Mouse (Mus musculus) brain, embryonic 18.5 days (tissue): ENCODE data around the gene Arhgdig.
A peak's percentile ranks its signal among the peaks of the same experiment; 100 is the strongest.
"Not testable (repeated sequence)": the region's sequence is repeated elsewhere in the genome, so short reads cannot be mapped to it uniquely, and the experiment has no call there.

Experiments used
- DNase-seq: peaks from one replicate; pipeline ENCODE4 v3.0.0-alpha.2; 2012; ENCODE audit warnings: low read depth, low spot score

Arhgdig gene

DNA sequence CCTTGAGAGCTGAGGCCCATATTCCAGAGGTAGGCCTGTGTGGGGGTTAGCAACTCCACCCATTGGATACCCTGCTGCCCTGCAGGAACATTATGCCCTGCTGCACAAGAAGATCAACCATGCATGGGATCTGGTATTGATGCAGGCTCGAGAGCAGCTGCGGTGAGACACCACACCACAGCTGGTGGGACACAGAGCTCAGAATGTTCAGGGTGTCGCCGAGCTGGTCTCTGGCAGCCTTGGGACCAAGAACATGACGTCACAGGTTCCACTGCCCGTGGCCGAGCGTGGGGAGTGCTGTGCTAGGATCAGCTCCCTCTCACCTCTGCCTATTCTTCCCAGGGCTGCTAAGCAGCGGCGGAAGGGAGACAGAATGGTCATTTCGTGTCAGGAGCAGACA lies 2.8 kb downstream of the Arhgdig start:
- no peak for DNase-seq

DNA sequence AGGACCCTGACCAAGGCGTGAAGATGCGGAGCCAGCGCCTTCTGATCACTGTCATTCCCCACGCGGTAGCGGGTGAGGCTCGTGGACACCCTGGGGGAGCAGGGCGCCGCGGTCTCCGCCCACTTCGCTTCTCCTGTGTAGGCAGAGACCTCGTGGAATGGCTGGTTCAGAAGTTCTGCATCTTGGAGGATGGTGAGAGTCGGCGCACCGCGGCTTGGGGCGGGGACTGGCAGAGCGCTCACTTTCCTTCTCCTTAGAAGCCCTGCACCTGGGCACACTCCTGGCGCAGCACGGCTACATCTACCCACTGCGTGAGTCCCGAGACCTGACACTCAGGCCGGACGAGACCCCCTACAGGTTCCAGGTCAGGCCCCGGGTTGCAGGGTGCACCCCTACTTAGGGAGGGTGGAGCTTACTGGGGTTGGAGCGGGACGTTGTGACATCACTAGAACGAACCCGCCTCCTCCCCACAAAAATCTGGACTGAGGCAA lies 4.2 kb downstream of the Arhgdig start:
- DNase-seq, result peak; percentile 3

DNA sequence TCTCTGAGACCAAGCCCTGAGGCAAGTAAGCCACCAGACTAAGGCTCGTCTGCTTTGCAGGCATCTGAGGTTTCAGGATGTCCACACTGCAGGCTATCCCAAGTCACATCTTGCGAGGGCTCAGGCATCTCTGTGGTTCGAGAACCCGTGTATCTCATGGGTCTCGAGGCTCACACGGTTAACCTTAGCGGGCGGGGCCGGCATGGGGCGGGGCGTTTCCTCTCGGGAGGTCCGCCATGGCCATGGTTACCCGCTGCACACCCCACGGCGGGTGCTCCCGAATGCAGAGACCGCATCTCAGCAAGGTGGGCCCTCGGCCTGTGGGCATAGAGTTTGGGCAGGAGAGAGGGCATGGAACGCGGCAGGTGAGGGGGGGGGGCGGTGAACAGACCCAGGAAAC lies 4.8 kb downstream of the Arhgdig start, which contains the start of gene Rgs11:
TSS of gene Rgs11 (plus strand) at position 215 of the 400 bp plus-strand sequence.
- no peak for DNase-seq

DNA sequence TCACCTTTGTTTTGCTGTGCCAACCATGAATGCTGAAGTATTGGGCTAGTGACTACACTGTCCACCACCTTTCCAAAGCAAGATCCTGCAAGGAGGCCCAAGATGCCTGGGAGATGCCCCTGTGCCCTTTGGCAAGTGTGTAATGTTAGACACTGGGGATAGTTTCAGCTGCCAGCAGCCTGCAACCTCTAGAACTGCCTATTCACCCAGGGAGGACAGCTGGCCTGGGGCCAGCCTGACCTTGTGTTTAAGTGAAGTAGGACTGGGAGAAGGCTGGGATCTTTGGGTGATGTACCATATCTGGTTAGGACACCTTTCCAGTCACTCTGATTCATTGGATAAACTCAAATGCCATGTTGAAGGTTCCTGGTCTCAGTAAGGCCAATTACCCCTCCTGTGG lies 5.6 kb downstream of the Arhgdig start:
- no peak for DNase-seq

DNA sequence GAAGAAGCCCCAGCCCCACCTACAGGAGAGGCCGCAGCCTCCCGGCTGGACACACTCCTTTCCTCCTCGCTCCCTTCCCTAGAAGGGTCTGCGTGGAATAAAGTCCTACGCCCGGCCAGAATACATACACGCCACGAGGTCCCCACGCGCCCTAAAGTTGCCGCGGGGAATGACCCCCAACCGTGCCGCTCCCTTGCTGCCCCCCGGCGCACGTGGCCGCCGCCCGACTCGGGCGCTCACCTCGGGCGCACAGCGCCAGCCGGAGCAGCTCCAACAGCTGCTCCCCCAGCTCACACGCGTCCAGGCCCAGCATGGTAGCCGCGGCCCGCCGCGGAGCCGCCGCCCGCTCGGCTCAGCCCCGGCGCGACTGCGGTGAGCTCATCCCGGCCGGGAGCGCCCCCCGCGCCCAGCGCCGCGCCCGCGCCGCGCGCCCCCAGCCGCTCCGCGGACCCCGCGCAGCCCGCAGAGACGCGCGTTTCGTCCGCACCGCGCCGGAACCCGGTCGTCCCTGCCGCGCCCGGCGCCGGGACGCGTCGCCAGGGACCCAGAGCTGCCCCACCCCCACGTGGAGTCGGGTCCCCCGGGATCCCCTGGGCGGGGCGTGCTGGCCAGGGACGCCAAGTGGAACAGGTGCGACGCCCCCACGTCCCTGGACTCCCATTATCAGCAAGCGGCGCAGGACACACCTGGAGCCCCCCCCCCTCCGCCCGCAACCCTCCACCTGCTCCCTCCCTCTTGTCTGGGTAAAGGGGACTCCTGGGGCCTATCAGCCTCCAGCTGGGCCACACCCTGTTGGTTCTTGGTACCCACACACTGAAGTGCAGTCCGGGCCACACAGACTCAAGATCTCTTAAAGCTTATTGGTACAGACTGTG lies 6.5 kb downstream of the Arhgdig start:
- no peak for DNase-seq

DNA sequence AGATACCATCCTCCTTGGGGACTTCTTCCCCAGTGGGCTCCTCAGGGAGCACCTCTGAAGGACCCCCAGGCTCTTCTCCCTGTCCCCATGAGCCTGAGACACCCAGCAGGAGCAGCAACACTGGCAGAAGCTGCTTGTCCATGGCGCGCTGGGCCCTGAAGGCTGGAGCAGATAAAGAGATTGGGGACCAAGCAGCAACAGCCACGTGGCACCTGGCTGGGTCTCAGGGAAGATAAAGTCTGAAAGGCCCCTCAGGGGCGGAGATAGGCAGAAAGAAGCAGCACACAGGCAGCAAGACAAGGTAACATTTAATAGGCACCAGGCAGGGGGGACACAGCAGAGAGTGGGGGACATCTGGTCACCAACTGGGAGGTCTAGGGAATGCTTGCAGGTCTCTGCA lies 8.7 kb downstream of the Arhgdig start, which contains the start of gene Pdia2:
TSS of gene Pdia2 (minus strand) at position 196 of the 400 bp plus-strand sequence.
- DNase-seq, result no peak

DNA sequence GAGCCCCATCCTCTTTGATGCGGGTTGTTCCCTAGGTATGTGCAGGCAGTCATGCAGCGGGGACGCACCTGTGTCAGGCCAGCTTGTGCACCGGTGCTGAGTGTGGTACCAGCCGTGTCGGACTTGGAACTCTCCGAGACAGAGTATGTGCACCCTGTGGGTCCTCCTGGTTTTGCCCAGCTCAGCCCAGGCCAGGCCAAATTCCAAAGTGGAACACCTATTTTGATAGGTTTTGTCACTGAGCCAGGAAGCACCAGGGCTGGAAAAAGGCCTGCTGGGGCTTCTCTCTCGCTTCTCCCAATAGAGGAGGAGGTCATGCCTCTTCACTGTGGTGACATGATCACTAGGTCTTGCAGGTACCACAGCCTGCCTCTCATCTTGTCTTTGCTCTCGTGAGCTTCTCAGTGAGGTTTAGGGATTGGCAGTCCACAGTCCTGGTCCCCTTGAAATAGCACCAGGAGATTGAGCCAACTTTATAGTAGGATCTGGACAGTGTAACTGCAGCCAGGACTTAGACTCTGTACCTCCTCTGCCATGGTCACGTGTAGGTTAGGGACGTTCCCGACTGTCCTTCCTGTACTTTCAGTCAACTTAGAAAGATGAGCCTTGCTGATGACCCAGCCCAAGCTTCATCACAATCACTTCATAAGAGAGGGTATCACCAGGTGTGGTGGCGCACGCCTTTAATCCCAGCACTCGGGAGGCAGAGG lies 14.9 kb downstream of the Arhgdig start:
- DNase-seq, result no peak

DNA sequence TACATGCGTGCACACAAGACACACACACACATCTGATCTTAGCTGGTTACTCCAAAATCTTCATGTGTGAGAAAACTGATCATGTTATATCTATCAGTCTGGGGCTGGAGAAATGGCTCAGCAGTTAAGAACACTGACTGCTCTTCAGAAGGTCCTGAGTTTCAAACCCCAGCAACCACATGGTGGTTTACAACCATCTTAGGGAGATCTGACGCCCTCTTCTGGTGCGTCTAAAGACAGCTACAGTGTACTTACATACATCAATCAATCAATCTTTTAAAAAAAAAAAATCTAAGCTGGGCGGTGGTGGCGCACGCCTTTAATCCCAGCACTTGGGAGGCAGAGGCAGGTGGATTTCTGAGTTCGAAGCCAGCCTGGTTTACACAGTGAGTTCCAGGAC lies 16.1 kb downstream of the Arhgdig start:
- DNase-seq, result not testable (repeated sequence)

DNA sequence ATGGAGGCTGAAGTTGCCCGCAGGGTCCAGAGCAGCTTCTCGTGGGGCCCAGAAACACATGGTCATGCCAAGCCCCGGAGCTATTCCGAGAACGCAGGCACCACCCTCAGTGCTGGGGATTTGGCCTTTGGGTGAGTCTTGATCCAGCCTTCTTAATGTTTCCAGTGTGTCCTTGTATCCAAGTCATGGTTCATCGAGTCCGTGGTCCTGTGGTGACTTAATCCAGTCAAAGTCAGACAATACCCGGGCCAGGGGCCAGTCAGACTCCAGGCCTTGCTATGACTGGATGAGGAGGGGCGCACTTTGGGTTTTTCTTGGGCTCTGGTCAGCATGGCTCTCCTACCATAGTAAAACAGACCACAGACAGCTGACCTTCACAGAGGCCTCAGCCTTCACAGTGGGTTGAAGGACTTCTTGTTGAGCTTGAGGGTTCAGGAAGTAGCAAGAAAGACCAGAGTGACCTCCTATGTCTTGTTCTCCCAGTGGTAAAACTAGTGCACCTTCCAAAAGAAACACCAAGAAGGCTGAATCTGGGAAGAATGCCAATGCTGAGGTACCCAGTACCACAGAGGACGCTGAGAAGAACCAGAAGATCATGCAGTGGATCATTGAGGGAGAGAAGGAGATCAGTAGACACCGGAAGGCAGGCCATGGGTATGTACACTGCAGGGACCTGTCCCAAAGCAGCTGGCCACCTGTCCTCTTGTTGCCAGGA lies 19.3 kb downstream of the Arhgdig start:
- no peak for DNase-seq

DNA sequence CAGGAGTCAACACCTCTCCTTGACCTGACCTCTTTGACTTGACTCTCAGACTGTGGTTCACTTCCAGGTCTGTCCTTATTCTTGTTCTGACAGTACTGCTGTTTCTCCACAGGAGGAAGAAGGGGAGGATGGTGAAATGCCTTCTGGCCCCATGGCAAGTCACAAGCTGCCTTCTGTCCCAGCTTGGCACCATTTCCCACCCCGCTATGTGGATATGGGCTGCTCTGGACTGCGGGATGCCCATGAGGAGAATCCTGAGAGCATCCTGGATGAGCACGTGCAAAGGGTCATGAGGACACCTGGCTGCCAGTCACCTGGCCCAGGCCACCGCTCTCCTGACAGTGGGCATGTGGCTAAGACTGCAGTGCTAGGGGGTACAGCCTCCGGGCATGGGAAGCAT lies 20.0 kb downstream of the Arhgdig start:
- DNase-seq, result no peak

DNA sequence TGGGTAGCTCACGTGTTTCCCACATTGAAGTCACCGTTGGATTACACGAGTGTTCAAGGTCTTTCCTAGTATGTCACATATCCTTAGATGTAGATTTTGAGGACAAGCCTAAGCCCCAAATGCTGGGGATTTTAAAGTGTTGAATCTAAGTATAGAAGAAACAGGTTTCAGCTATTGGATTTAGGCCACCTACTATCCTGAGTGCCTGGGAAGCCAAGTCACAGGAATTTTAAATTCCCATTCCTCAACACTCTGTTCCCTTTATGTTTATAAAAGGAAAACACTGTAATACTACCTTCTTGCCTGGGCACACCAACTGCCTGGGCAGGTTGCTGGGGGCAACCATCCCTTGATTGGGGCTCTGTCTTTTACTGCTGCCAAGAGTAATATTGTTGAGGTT lies 26.4 kb downstream of the Arhgdig start:
- no peak for DNase-seq

DNA sequence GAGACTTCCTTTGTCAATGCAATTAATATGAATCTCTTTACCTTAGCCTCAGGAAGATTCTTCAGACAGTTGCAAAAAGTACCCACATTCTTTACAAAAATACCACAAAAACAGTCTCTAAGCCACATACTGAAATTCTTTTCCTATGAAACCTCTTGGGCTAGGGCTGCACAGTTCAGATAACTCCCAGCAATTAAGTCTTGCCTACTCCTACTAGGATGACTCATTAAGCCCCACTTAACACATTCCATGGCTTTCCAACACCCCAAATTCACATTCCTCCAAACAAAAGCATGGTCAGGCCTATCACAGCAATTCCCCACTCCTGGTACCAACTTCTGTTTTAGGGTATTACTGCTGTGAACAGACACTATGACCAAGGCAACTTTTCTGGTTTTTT lies 29.0 kb downstream of the Arhgdig start:
- no peak for DNase-seq

DNA sequence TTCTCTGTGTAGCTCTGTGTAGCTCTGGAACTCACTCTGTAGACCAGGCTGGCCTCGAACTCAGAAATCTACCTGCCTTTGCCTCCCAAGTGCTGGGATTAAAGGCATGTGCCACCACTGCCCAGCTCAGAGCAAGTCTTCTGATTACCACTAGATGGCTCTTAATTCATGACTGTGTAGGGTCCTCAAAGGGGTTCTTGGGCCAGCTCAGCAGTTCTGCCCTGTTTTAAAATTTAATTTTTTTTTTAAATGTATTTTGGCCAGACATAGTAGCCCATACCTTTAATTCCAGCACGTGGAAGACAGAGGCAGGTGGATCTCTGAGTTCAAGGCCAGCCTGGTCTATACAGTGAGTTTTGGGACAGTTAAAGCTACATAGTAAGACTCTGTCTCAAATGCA lies 32.3 kb downstream of the Arhgdig start:
- DNase-seq, result not testable (repeated sequence)

DNA sequence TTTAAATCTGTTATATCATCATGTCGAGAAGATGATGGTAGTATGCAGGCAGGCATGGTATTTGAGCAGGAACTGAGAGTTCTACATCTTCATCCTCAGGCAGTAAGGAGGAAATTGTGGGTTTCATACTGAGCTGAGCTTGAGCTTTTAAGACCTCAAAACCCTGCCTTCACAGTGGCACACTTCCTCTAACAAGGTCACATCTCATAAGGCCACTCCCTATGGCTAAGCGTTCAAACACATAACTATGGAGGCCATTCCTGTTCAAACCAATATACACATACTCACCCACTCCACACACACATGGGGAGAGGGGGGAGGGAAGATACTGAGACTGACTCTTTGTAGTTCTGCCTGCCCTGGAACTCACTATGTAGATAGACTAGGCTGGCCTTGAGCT lies 39.5 kb downstream of the Arhgdig start:
- DNase-seq, result no peak

DNA sequence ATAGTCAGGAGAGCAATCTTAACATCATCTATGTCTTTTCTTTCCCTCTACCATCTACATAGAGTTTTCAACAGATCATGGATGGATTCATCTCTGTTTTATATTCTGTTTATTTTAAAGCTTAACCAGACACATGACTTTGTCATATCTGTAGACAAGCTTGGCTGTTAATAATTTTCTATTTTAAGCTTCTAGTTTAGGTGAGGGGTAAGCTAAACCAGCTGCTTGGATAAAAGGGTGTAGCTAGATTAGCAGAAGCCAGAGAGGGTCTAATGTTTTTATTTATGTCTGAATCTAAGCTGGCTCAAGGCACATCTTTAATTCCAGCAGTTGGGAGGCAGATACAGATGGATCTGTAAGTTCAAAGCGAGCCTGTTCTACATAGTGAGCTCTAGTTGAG lies 44.9 kb downstream of the Arhgdig start:
- no peak for DNase-seq

DNA sequence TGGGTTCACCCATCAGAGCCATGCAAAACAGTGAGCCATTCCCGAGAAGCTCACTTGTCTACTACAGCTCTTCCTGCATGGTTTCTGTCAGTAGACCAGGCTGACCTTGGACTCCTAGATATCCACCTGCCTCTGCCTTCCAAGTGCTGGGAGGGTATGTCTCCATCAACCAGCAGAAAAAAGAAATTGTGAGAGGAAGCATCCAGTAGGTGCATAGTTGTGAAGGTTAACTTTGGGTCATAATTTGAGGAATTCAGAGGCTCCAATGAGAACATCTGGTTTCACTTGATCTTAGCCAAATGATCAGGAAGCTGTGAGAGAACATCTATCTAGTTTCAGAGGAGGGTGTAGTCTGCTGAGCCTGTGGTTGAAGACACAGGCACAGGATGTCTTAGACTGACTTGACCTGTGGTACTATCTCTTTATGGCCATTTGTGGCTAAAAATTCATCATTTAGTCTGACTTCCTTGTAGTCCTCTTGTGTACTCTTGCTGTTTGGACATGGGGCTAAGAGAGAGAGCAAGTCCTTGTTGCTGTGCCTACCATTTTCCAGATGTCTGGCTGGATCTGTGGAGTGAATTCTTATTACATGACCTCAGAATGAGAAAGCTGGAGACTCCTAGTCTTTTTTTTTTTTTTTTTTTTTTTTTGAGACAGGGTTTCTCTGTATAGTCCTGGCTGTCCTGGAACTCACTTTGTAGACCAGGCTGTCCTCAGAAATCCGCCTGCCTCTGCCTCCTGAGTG lies 55.5 kb downstream of the Arhgdig start:
- DNase-seq, result no peak
